Mouse (Mus musculus) embryo, embryonic 10 days (tissue): ENCODE data around the gene Shroom3.

Experiments used
- DNase-seq: peaks from one replicate; pipeline ENCODE4 v3.0.0-alpha.2; 2015; ENCODE audit warnings: low spot score

Gene Shroom3

GRCm38 (mm10) chr5:92698131-92698836 is 15.0 kb downstream of the Shroom3 start:
- peak; percentile 65 for DNase-seq

GRCm38 (mm10) chr5:92698837-92699529 is 15.7 kb downstream of the Shroom3 start:
- DNase-seq, result peak; percentile 55

GRCm38 (mm10) chr5:92701750-92702149 is 18.5 kb downstream of the Shroom3 start:
- DNase-seq, result peak; percentile 41

GRCm38 (mm10) chr5:92703671-92704070 is 20.4 kb downstream of the Shroom3 start:
- DNase-seq, result no peak

DNA sequence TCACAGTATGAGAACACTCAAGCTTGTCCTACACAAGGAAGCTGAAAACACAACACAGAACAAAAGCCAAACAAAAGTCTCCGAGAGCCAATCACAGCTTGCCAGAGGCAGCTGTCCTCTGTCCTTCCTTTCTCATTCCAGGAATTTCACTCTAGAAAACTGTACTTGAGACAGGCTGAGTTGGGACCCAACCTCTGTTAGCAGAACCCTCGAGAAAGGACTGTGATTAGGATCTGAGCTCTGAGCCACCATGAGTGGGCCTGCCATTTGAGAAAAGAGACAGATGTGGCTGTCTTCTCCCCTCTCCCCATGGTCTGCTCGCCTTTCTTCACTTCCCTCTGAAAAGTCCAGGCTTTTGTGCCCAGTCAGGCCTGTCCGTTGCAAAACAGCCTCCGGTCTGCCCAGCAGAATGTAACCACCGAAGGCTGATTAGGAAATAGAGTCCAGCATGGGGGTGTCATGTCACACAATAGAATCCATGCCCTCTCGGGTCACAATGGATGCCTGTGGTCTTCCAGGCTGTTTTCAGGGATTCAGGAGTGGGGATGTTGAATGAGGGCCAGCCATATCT is 24.8 kb downstream of the Shroom3 start:
- peak; percentile 45 for DNase-seq

- no peak for DNase-seq
Observed at GRCm38 (mm10) chr5:92710779-92711178, 27.5 kb downstream of the Shroom3 start.

- DNase-seq, result no peak
Observed at GRCm38 (mm10) chr5:92711666-92712290, 28.5 kb downstream of the Shroom3 start.

GRCm38 (mm10) chr5:92712621-92713395 is 29.6 kb downstream of the Shroom3 start:
- DNase-seq, result no peak

DNA sequence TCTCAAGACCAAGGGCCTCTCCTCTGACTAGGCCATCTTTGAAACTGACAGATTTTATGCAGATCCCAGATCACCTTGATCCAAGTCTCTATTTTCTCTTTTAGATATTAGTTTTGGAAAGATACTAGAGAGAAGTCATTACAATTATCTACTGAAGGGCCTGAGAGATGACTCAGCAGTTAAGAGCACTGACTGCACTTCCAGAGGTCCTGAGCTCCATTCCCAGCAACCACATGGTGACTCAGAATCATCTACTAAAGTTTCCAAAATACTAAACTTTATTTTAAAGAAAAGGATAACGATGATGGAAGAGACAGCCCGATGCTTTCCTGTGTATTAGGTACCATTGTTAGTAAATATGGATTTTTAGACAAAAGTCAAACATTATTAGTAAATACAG is 31.7 kb downstream of the Shroom3 start:
- DNase-seq, result no peak

DNA sequence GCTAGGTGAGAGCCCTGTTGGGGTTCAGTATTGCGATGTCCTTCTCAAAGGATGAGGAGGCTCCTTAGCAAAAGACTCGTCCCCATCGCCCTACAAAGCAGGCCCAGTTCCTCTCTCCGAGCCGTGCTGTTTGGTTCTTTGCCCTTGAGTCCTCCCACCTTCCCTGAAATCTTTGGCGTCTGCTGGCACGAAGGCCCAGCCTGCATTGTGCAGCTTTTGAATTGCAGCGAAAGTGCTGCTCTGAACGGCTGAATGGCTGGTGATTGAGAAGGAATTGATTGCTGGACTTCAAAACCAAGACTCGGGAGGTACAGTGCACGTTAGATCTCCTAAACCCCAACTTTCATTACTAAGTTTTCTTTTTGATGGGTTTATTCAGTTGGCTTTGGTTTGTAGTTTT is 32.1 kb downstream of the Shroom3 start:
- no peak for DNase-seq

- DNase-seq, result no peak
Observed at GRCm38 (mm10) chr5:92715890-92716289, 32.7 kb downstream of the Shroom3 start.

DNA sequence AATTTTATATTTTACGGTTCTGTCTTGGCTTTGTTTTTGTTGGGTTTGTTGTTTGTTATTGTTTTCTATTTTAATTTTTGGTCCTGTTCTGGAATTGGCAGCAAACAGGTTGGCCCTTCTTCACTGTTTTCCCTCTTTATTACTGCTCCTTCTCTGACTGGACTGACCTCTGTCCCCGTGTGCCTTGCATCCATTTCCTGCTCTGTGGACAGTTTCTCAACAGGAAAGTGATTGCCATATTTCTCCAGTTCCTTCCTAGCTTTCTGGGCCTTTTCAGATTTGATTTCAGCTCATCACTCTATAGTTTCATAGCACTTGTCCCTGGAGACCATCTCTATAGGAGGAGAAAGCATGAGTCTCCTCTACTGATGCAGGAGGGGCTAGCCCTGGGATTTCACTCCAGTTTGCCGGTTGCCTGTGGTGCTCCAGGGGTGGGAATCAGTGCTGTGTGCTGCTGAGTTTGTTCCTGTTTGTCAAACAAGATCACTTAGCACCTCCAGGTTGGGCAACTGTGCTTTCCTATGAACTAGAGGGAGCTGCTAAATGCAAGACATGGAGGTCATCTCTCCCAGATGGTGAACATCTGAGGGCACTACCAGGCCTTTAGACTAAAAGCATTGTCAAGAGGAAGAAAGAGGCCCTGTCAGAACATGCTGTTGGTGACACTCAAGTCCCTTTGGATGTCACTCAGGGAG is 34.6 kb downstream of the Shroom3 start:
- DNase-seq, result no peak

DNA sequence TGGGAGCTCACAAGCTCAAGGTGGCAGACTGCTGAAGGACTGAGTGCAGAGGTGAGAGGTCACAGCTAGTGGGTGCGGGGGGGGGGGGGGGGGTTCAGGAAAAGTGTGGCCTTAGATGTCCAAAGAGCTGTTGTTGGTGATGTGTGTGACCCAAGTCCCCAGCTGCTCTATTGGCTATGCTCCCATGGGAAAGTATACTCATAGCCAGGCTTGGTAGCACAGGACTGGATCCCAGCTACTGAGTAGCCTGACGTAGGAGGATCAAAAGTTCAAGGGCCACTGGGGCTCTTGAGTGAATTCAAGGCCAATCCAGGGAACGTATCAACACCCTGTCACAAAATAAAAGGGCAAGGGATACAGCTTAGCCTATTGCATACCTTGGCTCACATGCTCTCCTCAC is 35.6 kb downstream of the Shroom3 start:
- DNase-seq, result no peak

DNA sequence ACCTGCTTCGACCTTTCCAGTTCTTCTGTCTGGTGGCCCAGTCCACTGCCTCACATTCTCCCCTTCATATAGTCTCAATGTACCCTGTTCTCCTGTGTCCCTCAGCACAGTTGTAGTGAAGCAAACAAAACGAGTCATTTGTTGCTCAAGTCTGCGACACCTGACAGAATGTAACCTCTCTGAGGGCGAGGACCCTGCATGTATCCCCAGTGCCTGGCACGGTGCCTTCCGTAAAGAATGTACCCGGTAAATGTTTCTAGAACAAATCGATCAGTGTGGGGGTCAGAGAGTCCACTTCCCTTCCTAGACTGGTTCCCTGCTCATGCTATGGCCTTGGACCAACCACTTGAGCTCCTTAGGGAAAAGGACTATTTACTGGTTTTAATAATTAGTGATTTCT is 38.4 kb downstream of the Shroom3 start:
- DNase-seq, result no peak

DNA sequence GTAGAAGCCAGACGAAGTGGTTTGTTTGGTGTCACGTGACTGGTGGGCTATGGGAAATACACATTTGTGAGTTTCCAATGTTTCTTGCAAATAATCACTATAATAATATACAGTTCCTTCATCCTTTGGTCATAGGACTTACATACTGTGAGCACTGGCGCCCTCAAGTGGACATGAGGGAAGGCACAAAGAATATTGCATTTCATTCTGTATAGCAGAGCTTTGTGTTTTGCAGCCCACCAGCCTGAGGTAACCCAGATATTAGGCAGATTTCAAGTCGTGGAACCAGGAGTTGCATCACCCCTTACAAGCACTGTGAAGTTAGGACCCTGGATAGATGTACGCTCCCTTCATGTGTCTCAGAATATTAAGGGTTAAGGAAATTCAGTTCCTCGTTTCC is 42.7 kb downstream of the Shroom3 start:
- DNase-seq, result peak; percentile 95

GRCm38 (mm10) chr5:92728252-92728828 is 45.1 kb downstream of the Shroom3 start:
- DNase-seq, result peak; percentile 86

GRCm38 (mm10) chr5:92729221-92729620 is 46.0 kb downstream of the Shroom3 start:
- DNase-seq, result no peak

DNA sequence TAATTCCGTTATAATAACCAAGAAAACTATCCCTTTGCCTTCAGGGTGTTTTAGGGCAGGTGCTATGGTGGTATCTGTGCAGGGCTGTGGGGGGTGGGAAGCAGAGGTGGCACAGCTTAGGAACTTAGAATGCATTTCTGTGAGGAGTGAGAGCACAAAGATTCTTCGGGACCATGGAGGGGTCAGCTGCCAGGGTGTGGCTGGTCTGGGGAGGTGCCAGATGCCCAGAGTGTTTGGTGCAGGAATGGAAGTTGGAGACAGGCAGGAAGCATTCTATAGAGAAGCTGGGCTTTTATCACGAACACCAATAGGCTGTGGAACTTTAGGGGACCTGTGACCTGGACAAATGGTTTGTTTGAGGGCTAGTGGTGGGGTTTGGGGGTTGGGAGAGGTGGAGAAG is 58.6 kb downstream of the Shroom3 start:
- DNase-seq, result no peak

- no peak for DNase-seq
Observed at GRCm38 (mm10) chr5:92742701-92743100, 59.5 kb downstream of the Shroom3 start.

- no peak for DNase-seq
Observed at GRCm38 (mm10) chr5:92745390-92746253, 62.4 kb downstream of the Shroom3 start.
